Mouse (Mus musculus) cerebellum, adult 11 months (tissue): ENCODE measurements around the gene Chrna4.

ENCODE experiments used
- DNase-seq: peaks from one replicate; pipeline ENCODE4 v3.0.0; 2022

The Chrna4 gene

DNA sequence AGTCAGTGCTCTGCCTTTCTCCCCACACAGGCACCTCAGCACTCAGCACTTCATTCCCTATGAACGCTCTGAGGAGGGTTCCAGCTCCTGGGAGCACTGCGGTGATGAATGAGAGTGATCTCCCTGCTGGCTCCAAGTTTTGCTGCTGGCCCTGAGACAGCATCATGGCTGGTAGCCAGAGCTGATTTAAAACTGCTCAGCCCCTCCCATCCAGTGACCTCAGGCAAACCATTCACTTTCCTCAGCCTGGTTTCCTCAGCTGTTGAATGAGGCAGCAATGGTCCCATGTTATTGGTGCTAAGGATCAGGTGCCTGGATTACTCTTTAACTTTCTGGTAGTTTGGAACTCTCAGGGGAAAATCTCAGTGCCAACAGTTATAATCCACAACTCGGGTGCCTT lies at the start of gene Chrna4:
Gene Chrna4 (minus strand): TSS at position 110 of the 400 bp plus-strand sequence.
- no peak for DNase-seq

DNA sequence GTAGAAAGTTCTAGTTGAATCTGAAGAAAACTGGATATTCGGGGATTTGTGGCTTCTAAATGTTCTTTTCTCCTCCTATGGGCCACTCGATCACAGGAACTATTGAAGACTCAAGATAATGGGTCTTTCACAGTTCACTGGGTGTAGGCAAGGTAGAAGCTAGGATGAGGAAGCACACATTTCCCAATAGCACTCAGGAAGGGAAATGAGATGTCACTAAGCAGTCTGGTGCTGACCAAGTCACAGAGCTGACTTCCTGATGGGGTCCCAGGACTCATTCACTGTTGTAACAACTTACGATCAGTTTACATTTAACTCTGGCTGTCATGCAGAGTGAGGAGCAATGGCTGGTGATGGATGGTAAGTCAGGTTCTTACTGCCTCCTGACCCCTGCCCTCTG lies 46.8 kb upstream of the Chrna4 start:
- DNase-seq: no peak

DNA sequence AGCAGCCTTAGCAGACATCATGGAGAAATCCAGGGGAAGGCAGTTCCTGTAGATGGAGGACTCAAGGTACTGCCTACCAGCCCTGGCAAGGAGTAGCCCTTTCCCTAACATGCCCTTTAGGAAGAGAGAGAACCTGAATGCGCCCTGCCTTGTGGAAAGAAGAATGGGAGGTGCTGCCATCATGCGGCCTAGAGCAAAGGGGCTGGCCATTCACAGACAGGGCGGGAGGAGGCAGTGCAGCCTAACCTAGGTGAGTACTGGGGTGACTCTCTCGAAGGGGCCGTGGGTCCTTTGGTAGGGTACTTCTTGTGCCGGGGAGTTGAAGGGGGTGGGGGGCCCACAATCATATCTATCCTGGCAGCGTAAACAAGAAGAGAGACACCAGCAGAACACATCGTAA lies 41.7 kb upstream of the Chrna4 start:
- DNase-seq: no peak

DNA sequence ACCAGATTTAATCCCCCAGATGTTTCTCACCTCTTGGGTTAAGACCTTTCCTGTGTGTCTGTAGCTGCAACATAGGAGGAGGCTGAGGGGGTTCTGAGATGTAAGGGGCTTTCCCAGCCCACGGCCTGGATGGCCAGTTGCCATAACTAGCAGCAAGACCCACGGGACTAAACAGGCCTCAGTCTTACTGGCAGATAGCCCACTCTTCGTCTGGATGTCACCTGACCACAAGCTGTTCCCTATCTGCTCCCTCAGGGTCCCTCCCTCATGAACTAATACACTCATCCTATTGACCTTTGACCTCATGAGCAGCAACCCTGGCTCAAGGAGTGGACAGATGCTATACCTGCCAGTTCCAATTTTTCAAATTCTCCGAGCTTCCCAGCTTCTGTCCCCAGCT lies 40.6 kb upstream of the Chrna4 start:
- no peak for DNase-seq

DNA sequence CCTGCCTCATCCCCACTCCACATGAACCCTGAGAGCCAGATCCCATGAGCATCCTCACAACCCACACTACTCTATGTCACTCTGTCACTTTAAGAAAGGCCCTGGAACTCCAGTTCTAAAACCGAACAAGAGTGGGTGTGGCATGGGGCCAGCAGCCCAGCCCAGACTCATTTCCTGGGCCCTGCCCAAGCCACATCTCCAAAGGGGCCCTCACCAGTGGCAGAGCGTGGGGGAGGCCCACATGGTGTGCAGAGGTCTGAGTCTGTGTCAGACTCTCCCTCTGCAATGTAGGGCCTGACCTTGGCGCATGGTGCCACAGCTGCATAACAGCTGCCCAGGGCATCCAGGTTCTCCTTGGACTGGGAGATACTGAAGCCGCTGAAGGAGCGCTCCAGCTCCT lies 37.5 kb upstream of the Chrna4 start:
- no peak for DNase-seq

DNA sequence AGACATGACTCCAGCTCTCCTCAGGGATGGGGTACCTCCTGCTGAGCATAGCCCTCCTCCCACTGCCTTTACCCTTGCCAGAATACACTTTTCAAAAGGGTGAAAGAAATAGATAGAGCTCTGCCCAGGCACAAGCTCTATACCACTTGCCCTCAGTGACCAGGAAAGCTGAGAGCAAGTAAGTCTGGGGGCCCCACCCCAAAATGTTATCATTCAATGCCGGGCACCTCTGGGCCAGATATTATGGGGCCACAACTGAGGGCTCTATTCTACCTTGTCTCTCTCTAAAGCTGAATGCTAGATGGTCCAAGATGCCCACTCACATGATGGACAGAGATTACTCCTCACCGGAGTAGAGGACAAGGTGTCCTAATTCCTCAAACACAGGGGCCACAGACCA lies 36.2 kb upstream of the Chrna4 start:
- no peak for DNase-seq

DNA sequence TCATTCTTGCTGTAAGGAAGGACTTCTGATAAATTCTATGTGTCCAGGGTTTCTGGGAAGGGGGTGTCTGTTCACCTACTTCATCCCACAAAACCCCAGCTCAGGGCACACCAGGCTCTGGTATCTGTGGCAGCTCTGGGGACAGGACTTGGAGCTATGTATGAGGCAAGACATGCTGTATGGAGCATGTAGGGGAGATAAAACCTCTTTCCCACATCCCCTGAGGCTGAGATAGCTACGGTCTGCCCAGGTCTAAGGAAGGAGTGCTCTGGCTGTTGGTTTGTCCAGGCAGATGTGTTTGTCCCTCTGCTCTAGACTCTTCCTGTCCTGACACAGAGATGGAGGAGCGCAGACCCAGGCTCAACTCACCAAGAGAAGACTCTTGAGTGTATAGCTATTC lies 35.6 kb upstream of the Chrna4 start:
- no peak for DNase-seq

DNA sequence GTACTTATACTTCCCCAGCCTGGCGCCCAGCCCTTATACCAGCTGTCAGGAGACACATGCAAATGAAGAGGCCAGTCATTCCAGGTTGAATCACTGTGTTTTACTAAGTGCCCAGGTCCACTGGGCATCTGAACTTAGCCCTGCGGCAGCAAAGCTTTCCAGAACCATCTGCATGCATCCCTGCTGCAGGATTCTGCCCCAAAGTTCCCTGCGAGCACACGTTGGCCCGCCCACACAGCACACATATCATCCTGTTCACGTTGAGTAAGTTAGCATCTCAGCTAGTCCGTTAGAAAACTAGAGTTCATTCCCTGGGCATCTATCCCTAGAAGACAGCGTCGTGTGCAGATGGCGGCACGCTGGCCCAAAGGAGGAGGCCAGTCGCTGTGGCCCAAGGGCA lies 32.2 kb upstream of the Chrna4 start:
- DNase-seq: no peak

DNA sequence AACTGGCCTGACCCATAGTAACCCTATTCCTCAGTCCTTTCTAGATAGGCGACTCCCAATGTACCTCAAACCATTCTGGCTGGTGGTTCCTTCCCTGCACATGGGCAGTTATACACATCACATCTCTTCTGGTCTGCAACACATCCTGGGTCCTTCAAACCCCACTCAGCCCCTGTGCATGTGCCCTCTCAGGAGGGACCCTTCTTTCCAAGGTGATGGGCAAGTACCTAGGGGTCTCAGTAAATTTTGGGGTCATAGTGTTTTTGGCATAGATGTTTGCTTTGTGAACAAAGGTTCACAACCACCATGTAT lies 29.0 kb upstream of the Chrna4 start:
- DNase-seq: no peak

DNA sequence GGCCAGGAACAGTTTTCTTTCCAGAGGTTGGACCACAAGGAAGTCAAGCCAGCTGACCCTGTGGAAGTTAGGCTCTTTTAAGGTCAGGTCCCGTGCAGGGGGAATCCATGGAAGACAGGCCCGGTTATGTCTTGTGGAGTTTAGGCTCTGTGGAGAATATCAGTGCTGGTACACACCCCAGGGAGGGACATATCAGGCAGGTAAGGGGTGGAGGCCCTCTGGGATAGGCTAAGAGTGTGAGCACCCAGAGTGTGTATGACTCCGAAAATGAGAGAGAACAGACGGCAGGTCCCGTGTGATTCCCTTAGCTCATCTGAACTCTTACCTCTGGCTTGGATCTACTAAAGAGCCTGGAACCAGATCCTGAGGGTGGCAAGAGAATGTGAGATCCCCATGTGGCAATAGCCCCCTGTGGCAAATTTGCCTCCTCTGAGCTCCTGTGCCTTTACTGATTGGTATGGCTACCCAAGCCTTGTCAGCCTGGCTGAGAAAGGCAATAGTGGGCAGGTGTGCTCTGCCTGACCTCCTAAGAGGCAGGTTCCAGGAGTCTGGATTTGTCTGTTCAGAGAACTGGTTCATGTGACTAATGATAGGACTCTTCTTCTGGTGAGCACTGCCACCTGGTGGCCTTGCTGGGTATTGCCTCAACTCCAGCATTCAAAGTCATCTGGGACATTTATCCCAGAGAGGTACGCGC lies 28.5 kb upstream of the Chrna4 start:
- peak; percentile 82 for DNase-seq

DNA sequence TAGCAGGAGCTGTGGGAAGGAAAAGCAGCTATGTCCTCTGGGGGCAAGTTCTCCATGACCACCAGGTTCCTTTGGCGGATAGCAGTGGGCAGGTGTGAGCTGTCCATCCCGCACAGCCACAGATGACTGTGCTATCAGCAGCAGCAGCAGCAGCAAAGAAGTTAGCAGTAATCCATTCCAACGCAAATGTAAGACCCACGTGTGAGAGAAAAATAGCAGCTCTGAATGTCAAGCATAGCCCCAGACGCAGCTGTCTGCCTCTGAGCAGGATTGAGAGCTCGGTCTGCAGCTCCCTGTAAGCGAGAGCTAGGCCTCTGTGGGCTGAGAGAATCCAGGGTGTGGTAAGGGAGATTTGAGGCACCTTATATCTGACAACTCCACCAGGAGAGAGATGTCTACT lies 26.8 kb upstream of the Chrna4 start:
- DNase-seq: no peak

DNA sequence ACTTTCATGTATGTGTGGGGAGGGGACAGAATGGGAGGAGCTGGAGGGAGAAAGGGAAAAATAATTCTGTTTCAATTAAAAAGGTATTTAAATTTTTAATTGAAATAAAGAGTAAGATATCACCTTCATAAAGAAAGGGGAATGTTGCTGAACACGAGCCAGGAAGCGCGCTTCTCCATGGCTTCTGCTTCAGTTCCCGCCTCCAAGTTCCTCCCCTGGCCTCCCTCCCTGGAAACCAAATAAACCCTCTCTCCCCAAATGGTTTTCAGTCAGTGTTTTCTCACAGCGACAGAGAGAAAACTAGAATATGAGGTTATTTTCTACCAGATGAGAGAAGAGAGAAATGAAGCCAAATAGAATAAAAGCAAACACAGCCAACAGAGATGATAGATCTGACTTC lies 25.2 kb upstream of the Chrna4 start:
- DNase-seq: no peak

DNA sequence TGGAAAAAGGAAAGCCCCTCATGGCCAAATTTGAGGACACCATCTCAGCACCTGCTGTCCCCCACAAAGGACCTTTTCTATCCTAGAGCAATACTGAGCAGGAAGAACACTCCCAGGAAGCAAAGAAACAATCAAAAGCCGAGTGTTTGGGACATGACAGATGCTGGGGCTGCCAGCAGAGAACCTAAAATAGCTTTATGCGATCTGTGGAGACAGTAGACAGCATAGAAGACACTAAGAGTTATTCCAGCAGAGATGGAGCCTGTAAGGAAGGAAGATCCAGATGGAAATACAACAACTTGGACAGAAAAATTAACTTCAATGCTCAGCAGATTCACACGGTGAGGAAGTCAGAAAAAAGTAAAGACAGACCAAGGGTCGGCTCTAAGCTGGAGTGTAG lies 22.5 kb upstream of the Chrna4 start:
- DNase-seq: no peak

DNA sequence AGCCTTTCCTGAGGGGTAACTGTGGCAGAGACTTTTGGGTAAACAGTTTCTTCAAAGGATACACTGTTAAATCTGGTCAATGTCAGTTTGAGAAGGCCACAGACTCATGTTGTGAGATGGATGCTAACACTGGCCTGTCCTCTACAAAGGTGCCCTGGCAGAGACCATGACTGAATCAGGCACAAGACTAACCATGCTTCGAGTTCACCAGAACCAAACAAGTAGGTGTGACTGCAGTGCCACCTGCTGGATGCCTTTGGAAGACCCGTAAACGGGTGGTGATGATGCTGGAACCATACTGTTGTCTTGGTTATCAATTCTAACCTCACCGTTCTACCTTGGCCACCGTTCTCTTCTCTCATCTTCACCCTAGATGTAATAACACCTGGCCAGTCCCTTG lies 16.8 kb upstream of the Chrna4 start:
- peak; percentile 79 for DNase-seq

DNA sequence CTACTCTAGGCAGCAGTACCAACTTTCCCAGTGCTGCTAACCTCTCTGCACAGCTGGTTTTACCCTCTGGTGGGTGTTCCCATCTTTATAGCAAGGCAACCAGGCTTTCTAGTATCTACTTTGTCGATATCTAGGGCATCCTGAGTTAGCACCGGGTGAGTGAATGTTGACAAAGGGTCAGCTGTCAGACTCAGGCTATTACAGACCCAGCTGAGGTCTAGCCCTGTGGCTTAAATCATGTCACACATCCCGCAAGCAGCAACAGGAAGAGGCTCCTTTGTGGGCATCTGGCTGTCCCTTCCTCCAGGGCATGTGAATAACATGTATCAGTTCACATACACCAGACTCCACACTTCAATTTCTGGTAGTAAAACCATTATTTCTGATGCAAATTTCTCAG lies 14.8 kb upstream of the Chrna4 start:
- no peak for DNase-seq

DNA sequence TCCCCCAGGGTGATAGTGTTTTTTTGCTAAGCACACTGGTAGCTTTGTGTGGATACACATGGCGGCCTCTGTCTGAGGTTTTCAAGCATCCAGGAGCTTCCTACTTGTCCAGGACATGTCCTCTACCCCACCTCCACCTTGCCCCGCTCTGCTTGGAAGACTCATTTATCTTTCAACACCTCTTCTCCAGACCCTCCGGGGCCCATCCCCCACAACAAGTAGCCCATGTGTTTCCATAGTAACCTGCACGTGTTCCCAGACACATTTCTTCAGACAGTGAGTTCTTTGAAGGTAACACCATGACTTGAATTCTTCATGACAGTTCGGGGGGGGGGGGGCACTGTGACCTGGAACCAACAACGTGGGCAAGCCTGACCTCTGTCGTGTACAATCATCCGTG lies 14.0 kb upstream of the Chrna4 start:
- DNase-seq: no peak

DNA sequence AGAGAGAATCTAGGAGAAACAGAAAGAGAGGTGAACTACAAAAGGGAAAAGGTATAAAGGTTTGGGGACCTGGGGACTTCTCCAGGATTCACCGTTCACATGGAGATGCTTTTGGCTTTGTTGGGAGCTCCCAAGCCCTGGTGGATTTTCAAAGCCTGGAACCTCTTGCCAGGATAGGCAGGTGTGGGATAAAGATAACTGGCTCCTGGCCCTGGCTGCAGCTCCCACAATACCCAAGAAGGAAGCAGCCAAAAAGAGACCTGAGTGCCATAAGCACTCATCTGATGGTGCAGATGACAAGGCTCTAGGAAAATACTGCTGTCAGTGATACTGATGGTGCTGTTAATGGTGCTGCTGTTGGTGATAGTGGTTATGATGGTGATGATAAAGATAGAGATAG lies 8.8 kb upstream of the Chrna4 start:
- DNase-seq: peak; percentile 38

DNA sequence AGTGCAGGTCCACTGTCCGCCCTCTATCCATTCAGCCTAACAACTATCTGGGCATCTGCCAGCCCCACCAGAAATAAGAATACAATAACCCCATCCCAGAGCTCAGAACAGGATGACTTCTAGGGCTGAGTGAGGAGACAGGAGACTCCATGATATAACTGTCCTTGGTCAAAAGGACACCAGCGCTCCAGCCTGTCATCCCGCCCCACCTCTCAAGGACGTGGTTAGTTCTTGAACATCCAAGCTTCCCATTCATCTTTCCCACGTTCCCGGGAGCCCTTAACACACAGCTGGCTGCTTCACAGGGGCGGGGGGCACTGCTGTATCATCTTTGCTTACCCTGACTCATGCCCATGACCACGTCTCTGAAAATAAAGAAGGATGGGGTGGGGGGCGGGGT lies 5.6 kb upstream of the Chrna4 start:
- no peak for DNase-seq

DNA sequence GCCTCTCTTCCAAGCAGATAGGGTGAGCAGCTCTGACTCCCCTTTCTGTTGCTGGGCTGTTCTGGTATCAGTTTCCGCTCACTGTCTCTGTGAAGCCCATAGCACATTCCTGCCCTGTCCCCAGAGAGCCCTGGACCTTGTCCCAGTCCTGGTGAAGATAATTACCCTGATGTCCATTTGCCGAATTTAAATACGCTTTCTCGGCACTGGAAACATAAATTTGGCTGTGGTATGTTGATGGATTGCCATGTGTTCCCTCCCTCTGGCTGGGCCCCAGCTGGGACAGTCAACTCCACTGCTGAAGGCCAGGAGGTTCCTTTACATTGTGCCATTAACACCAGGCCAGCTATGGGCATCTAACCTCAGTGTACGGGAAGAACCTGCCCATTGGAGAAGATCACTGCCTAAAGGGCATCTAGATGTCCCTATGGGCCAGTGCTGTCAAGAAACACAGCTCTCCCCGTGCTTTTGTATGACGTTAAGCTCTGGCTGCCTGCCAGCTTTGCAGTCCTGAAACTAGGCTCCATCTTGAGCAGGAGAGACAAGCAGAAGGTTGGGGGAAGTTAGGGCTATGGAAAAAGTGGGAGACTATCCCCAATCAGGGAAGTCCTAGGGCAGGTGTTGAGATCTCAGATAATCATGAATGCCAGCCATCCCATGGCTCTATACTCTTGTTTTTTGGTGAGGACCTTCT lies 5.1 kb upstream of the Chrna4 start:
- peak; percentile 51 for DNase-seq

DNA sequence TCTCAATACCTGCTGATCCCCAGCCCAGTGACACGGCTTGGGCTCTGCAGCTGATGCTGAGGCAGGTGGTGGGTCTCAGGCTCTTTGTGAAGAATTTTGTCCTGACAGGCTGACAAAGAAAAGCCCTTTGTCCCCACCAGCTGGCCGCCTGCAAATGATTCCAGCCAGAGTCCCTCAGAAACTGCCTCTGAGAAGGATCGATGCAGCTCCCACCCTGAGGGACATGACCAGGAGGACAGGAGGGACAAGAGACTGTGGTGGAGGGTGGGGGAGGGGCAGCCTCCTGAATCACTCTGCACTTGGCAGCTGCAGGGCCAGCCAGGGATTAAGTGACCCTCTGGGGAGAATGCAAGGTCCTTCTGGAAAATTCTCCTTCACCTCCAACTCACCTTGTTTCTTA lies 655 bp upstream of the Chrna4 start:
- no peak for DNase-seq

DNA sequence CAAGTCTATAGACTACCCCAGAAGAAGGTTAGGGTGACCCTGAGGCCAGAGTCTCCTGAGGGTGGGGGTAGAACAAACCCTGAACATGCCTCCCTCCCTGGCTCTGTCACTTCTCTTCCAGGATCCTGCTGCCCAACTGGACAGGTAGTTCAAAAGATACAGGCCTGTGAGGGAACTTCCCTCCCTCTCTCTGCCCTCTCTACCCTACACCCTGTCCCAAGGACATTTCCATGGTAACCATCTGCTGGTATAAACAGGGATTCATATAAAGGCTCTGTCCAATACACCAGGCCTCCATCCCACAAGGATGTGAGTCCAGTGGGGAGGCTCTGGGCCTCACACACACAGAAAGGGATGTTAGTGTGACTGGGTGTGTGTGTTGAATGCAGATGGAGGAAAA lies 970 bp downstream of the Chrna4 start:
- no peak for DNase-seq

DNA sequence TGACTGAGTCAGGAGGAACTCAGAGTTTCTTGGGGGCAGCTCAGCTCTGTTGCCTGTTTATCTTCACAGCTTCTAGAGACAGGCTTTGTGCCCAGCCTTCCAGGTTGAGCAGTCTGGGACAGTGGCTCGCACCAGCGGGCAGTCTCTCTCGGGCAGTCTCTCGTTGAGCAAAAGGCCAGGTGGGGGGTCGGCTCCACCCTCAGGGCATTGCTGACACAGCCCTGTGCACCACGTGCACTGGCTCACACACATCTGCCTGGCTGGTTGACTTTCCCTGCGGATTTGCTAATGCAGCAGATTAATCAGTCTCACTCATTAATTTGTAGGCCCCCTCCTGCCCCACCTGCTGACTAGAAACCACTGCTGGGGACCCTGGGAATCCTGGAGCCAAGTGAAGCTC lies 1.4 kb downstream of the Chrna4 start:
- no peak for DNase-seq

DNA sequence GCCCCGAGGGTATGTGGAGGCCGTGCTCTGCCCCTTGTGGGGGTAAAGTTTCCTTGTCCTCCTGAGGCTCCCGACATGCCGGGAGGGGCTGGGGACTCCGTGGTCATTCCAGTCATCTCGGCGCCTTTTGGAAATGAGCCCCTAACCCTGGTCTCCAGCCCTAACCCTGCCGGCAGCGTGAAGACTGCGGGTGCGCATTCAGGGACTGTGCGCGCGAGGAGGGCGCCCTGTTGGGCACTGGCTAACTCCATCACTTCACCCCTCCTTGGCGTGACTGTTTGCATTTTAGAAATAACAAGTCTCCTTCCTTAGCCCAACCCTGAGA lies 4.0 kb downstream of the Chrna4 start:
- no peak for DNase-seq

DNA sequence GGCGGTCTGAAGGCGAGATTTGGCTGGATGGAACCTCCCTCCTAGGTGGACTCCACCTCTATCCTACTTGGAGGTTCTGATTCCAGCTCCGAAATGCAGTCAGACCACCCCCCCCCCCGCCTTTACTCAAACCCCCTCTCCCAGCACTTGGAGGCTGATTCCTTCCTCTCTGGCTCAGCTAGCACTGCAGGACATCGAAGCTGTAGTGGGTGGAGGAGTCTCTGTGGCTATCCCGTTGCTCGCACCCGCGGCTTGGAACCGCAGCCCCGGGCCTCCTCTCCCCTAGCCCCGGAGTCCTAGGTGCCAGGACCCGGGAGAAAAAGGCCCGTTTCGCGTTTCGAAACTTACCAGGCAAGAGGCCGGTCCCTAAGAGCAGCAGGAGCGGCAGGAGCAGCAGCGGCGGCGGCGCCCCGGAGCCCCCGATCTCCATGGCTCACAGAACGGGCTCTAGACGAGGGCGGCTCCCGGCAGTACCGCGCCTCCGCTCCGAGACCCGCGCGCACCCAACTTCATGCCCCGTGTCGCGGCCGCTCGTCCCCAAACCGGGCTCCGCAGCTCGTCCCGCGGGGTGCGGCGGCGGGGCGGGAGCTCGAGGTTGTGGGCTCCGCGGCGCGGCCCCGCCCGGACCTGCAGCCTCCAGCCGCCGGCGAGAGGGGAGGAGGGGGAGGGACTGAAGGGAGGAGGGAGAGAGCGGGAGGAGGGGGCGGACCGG lies 4.5 kb downstream of the Chrna4 start:
- no peak for DNase-seq

DNA sequence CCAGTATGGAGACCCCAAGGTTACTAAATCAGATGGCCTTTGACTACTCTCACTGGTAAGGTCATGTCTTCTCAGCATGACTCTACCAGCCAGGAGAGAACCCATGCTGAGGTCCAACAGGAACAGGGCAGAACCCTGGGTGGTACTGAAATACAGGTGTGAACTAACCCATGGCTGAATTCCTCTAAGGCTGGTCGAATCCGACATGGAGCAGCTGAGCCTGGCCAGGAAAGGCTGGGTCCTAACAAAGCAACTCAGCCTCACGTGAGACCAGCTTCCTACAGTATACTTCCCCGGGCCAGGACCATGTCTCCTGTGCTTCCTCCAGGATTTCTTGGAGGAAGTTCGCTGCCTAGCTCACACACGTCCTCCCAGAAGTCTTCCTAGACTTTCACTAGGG lies 6.8 kb downstream of the Chrna4 start:
- no peak for DNase-seq
